Mouse (Mus musculus) cerebellum, adult 9-10 months (tissue): Measurements from ENCODE around the gene Fkbp8.
A peak's percentile ranks its signal among the peaks of the same experiment; 100 is the strongest.

ENCODE experiments used
- DNase-seq: peaks from one replicate; pipeline ENCODE4 v3.0.0; 2022

The Fkbp8 gene

DNA sequence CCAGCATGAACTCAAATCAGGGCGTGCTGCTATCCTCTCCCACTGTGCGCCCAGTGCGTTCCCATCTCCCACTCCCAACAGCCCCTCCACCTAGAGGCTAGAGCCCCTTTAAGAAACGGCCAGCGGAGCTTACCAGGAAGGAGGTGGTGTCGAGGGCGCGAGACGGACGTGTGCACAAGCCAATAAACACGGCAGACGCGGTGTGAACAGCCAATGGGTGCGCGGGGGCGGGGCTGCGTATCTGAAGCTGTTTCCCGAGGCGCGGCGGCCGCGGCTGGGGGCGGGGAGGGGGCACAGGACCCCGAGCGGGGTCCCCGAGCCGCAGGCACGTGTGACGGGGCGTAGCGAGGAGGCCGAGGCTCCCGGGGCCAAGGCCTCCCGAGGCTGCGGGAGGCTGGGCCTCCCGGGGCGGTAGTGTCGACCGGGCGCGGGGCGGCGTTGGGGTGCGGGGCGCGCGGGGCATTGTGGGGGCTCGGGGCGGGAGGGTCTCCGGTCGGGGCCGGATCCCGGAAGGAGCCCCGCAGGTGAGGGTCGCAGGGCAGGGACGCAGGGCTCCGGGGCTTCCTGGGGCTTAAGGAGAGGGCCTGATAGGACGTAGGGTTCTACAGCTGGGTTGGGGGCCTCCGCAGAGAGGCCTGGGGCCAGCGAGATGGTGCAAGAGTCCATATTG, at the start of gene Fkbp8, which contains the start of gene Kxd1:
Fkbp8 (plus strand) TSS at position 213 of the 670 bp plus-strand sequence.
Kxd1 (minus strand) TSS at position 445 of the 670 bp plus-strand sequence.
- peak; percentile 99 for DNase-seq

DNA sequence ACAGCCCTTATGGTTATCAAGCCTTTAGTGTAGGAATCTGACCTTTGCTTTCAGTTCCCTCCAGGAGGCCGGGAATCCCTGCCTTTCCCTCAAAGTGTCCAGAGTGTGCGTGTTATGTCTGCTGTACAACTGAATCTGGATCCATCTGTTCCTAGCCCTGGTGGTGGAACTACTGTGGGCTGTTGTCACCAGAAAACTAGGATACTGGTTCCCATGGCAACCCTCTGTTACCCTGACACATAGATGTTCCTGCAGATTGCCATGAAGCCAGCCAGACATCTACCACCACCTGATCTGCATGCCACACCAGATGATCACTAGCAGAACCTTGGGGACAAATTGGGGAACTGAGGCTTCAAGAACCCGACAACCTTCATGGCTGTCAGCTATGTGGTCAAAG, 45.6 kb upstream of the Fkbp8 start:
- DNase-seq, result no peak

DNA sequence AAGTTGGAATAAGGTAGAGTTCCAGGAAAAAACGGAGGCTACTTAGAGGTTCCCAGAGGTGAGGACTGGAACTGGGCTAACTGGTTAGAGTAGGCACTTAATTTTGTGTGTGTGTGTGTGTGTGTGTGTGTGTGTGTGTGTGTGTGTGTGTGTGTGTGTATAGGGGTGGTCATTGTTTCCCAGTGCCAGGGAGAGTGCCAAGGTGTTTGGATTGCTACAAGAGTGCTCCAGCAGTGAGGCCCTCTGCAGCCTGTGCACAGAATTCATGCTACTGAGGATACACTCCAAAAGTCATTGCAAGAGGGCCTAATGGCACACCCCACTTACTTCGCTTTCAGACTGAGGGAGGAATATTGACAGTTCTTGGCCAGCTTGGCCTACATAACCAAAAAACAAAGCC, 44.6 kb upstream of the Fkbp8 start:
- no peak for DNase-seq

DNA sequence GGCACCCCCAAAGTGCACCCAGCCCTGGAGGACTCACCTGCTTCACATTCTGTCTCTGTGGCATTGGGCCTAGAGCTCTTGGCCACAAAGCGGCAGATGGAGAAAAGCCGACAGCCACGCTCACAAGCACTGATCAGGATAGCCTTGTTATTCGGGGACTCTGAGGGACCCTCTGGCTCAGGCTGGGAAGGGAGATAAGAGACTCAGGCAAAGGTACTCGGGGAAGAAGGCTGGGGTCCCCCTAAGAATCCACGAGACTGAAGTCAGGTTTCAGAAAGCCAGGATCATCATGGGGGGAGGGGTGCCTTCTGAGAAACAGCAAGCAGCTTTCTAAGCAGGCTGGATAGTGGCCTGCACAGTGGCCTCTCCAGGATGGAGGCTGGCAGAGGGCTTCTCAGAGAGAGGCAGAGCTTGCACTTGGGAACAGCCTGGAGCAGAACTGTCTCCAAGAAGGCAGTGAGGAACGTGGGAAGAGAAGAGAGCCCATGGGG, 41.3 kb upstream of the Fkbp8 start:
- peak; percentile 80 for DNase-seq

DNA sequence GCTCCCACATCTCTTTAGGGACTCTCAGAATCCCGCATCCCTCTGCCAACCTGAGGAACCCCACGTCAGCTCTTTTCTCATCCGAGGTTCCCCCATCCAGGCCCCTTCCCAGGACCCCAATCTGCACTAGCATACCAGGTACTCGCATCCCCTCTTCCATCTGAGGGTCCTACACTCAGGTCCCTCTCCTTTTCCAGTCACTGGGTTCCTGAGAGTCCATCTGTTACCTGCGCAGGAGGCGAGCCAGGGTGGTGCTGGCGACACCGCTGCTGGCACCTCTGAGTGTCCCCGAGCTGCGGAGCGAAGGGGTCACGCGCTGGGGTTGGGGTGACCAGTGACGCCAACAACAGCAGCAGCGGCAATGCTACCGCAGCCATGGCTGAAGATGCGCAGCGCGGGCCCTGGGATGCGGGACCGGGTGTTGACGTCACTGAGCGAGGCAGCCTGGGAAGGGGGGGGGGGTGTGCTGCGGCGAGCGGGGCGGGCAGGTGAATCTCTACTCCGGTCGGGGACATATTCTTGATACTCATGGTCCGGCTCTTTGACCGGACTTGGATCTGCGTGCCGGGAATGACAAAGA, 40.5 kb upstream of the Fkbp8 start, which contains the start of gene Tmem59l:
Tmem59l (minus strand) TSS at position 418 of the 580 bp plus-strand sequence.
- peak; percentile 76 for DNase-seq

DNA sequence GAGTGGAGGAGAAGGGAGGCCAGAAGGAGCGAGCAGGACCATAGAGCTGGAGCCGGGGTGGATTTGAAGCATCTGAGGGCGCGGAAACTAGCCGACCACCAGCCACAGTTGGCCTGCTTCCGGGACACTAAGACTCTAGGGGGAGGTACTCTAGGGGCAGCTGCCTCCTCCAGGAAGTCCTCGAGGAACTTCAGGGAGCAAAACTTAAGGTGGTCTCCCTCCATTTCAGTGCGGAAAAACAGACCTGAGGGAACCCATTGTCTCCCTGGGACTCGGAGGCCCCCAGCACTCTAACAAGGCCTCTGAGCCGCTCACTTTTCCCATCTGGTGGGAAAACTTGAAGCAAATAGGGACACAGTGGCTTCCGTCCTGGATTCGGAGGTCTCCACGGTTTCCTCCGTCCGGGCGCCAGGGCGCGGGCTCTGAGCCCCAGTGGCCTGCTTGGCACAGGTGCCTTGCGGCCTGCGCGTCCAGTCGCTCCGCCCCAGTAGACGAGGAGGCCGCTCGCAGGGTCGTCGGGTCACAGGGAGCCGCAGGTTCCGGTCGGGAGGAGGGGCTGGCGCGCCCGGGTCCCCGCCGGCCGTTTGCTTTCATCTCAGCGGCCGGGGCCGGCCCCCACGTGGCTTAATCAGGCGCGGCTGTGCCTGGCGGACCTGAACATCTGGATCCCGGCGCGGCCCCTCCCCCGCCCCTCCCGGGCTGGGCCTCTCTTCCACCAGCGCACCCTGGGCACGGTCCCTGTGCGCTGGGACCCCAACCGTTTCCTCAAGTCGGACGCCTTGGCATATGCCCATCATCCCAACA, 39.3 kb upstream of the Fkbp8 start:
- peak; percentile 59 for DNase-seq

DNA sequence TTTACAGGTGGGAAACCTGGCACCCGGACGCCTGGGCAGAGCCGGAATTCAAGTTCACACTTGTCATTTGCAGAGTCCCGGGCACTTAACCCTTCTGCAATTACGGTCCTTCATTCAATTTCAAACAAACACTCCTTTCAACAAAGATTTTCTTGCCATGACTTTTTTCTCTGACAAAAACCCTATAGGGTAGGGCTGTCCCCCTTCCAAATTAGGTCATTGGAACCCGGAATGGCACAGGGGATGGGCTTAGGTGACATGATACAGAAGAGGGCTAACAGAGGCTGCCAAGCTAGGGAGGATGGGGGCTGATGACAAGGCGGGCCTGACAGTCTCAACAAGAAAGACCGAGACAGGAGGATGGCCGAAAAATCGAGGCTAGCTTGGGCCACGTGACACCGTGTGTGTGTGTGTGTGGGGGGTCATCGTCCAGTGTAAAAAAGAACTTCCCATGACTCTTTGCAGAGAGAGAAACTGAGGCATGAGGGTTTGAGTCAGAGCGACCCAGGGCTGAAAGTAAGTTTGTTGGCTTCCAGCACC, 38.5 kb upstream of the Fkbp8 start:
- DNase-seq, result no peak

DNA sequence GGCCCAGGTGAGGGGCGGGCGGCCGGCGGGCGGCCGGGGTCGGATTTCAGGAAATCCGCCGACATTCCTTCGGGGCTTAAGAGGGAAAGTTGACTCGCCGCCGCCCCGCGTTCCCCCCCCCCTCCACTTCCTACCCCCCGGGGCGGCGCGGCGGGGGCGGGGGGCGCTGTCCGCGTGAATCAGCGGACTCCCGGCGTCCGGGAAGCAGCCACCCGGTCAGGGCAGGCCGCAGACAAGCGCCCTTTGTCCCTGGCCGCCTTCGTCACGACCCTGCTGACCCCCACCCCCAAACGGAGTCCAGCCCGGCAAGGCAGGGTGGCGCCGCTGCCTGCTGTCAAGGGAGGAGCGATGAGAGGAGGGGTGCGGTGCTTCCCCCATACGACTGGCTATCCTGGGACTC, 37.9 kb upstream of the Fkbp8 start:
- DNase-seq, result no peak

DNA sequence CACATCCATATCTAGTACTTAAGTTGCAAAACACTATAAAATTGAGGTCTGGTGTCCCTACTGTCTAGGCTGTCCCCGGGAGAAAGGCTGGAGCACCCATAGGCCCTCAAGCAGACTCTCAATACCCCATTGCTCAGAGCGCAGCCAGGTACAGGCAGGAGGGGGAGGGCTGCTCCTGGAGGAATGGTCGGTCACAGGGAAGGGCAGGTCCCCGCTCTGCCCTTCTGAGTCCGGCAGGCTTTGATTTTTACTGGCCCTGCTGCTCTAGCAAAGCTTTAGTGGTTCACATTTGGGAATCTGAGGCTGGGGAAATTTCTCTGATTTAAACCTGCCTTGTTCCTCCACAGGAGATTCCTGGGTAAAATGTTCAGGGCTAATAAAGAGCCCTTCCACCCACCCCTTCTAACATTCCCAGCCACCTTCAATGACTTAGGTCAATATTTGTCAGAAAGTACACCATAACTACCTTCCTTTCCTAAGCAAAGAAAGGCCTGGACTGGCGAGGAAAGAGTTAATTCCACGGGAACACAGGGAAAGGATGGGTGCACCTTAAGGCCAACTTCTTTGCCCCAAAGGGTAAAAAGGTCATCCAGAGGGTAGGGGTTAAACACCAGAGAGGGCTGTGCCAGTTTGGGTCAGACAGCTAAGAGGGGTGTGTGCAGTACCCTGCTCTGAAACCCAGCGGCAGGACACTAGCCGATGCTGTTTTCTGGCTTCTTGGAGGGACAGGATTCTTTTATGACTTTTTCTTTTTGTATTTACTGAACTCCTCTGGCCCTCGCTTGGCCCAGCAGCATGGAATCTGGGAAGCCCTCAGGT, 37.3 kb upstream of the Fkbp8 start:
- no peak for DNase-seq

DNA sequence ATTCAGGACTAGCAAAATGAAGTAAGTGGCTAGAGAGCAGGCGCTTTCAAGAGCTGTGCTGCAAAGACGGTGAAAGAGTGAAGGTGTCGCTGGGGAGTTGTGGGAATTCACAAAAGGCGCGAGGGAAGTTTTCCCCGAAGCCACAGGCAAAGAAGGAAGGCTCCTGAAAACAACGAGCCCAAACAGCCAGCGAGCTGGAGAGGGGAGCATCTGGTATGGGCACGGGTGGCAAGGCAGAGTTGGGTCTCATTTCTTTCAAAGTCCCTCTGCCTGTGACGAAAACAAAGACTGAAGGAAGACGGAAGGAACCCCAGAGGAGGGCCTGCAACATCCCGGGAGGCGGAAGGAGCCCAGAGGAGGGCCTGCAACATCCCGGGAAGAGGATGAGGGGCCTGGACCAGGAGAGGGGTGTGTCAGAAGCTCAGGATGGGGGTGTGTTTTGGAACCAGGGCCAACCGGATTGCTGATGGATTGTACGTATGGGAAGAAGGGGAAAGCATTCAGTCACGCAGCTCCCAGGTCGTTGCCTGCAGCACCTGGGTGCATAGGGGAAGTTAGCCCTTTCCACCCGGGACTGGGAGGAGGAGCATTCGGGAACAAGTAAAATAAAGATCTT, 36.5 kb upstream of the Fkbp8 start:
- DNase-seq, result no peak

DNA sequence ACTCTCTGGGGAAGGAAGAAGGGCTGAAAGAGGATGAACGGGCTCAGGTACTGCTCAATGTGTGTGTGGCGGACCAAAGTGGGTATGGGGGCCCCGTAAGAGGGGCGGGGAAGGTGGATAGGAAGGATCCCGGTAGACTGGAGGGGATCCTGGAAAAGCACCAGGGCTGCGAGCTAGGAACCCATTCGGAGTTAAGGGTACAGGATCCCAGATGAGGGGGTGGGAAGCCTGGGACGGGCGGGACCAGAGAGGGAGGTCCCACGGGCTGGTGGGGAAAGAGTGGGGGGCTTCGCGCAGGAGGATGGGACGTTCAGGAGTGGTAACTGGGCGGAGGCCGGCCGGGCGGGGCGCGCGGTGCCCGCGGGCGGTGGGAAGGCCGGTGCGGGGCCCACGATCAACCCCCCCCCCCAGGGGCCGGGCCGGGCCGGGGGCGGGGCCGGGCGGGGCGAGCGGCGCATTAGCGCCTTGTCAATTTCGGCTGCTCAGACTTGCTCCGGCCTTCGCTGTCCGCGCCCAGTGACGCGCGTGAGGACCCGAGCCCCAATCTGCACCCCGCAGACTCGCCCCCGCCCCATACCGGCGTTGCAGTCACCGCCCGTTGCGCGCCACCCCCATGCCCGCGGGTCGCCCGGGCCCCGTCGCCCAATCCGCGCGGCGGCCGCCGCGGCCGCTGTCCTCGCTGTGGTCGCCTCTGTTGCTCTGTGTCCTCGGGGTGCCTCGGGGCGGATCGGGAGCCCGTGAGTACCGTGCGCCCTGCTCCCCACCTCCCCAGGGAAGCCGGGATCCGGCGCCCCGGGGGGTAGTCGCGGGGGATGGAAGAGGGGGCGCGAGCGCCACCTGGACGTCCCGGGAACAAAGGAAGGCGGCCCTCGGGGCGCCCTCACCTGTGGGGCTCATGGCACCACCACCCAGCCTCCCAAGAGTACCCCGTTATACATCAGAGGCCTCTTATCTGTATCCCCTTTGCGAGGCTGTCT, 34.6 kb upstream of the Fkbp8 start, which contains the start of gene Crlf1:
Crlf1 (plus strand) TSS at position 495 of the 977 bp plus-strand sequence.
- no peak for DNase-seq

DNA sequence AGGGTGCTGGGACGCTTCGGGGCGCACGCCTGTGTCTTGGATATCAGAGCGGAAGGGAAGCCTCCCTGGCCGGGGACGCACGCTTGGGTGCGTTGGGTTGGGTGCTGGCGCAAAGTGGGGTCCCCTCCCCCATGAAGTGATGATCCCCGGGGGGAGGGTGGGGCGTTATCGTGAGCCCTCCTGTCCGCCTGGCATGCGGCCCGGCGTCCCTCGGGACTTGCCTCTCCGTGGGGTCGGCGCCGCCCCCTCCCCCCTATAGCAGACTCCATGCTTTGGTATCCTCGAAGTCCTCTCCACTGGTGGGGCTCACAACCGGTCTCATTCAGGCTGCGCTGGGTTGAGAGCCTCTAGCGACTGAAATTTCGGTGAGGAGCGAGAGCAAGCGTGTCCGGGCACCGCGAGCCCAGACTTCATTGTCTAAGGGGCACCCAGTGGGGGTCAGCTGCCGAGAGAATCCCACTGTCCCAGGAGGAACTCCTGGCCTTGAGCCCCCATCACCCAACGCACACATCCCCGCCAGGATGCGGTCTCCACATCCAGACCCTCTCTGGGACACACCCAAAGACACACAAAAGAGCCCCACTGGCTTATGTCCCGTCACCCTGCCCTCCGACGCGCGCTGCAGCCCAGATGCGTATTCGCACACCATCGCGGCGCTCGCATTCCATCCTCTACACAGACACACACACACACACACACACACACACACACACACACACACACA, 33.7 kb upstream of the Fkbp8 start:
- no peak for DNase-seq

DNA sequence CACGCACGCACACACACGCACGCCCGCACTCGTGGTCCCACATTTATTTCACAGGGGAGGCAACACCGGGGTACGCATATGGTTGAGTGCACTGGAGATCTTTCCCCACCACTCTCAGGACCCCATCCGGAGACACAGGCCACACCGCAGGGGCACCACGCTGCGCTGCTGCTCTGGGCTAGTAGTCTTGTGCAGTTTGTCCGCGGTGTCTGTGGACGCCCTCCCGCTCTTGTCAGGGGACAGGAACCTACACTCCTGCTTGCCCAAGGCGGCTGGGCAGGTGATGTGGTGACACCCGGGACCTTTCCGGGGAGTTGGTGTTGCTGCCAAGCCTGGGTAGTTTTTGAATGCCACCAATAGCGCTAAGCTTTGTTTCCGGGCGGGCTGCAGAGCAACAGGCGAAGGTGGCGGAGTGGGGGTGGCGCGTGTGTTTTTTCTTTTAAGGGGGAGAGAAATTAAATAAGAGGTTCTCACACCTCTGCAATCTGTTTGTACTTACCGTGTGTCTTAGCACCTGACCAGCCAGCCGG, 33.0 kb upstream of the Fkbp8 start:
- no peak for DNase-seq

DNA sequence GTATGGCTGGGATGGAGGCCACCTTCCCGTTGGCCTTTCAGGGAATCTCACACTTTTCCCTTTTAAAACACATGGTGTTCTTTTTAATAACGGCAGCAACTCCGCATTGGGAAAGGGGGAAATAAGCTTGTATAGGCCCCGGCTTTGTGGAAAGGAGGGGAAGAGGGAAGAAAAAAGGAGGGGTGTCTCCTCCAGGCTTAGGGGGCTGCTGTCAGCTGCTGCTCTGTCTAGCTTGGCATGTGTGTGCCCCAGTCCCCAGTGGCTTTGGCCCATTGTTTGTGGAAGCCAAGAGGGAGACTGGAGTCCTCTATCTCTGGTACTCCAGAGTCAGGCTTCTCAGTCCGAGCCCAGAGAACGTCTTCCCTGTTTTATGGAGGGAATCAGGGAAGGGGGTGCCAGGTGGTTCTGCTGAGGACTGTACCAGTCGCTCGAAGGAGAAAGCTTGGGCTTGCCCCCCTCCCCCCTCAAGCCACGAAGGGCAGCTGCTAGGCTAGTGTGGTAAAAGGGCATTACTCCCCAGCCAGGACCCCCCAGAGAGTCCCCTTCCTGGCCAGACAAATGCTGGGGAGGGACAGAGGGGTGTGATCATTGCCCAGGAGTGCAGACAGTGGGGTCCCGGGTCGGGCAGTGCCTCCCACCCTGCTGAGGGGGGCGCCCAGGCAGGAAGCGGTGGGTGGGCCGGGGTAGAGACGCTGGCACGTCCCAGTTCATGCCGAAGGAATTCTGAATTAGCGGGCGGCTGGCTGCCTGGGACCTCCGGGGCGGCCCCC, 32.3 kb upstream of the Fkbp8 start:
- no peak for DNase-seq

DNA sequence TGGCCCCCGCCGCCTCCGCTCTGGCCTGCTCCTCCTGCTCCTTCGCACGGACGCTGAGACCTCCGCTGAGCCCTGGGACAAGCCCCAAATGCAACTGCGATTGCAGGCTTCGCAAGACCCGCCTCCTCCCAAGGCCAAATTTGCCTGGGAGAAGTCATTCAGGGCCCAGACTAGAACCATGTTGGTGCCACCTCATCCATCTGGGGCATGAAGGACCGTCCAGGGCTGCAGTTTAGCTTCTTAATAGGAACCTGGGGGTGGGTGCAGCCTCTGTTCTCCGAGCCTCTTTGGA, 31.8 kb upstream of the Fkbp8 start:
- DNase-seq, result no peak

DNA sequence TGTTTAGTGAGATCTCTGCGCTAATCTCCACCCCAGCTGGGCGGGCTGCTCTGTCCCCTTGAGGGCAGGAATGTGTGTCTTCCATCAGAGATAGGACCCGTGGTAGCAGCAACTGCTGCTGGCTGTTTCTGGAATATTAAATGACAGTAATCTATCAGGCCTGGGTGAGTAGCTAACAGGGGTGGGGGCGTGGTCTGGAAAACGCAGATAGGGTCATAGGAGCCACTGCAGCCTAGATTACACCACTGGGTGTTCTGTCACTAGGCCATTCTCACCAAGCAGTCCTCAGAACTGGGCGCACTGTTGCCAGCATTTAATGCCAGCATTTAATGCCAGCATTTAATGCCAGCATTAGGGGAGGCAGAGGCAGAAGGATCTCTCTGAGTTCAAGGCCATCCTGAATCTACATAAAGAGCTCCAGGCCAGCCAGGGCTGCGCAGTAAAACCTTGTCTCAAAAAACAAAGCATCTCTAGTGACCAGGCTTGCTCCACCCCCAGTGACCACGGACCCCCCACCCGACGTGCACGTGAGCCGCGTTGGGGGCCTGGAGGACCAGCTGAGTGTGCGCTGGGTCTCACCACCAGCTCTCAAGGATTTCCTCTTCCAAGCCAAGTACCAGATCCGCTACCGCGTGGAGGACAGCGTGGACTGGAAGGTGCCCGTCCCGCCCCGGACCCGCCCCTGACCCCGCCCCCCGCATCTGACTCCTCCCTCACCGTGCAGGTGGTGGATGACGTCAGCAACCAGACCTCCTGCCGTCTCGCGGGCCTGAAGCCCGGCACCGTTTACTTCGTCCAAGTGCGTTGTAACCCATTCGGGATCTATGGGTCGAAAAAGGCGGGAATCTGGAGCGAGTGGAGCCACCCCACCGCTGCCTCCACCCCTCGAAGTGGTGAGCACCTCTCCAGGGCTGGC, 26.9 kb upstream of the Fkbp8 start:
- peak; percentile 73 for DNase-seq

DNA sequence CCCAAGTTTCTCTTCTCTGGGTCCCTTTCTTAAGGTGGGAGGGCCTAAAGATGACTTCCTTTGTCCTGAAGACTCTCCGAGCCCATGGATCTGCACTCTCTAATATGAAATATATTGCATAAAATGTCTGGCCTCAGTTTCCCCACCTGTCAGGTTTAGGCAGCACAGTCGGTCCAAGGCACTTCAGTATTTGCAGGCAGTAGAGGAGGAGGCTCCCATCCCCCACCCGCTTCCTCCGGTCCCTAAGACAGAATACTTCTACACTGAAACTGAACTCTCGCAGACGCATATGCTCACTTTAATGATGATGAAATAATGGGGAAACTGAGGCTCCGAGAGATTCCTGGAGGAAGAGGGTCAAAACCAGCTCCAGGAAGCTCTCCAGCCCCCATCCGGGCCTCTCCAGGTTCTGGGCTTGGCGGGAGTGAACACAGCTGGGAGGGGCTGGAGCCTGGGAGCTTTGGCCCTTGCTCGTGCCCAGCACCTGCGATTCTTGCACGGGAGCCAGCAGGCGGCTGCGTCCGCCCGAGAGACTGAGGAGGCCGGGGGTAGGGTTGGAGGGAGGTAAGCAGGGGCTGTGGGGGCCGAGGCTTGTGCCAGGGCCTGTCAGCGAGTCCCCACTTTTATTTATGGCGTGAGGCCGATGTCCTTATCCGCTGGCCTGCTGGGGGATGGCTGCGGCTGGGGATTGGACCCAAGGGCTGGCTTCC, 25.5 kb upstream of the Fkbp8 start:
- DNase-seq, result no peak
